Mouse (Mus musculus): ENCODE data around the gene Pkp4.

Gene Pkp4

GRCm38 (mm10) chr2:59160605-59160963, at the start of gene Pkp4, which contains the start of gene Ccdc148:
Pkp4 (plus strand) TSS chr2:59160850.
Ccdc148 (minus strand) TSS chr2:59160683.
- peak; percentile 89 to 93 for DNase-seq (ENCODE audit: low spot score in 2 of 2)

- DNase-seq (ENCODE audit: low spot score in 2 of 2) = no peak
Measured at GRCm38 (mm10) chr2:59129023-59129422, 31.6 kb upstream of the Pkp4 start.

- no peak for DNase-seq (ENCODE audit: low spot score in 2 of 2)
Measured at GRCm38 (mm10) chr2:59129821-59130220, 30.8 kb upstream of the Pkp4 start.

- DNase-seq (ENCODE audit: low spot score in 2 of 2) = no peak
Measured at GRCm38 (mm10) chr2:59131044-59131443, 29.6 kb upstream of the Pkp4 start.

- DNase-seq (ENCODE audit: low spot score in 2 of 2) = no peak
Measured at GRCm38 (mm10) chr2:59155428-59155827, 5.2 kb upstream of the Pkp4 start.

- no peak for DNase-seq (ENCODE audit: low spot score in 2 of 2)
Measured at GRCm38 (mm10) chr2:59158117-59158516, 2.5 kb upstream of the Pkp4 start.

- DNase-seq (ENCODE audit: low spot score in 2 of 2) = no peak
Measured at GRCm38 (mm10) chr2:59159961-59160604, 567 bp upstream of the Pkp4 start.

- DNase-seq (ENCODE audit: low spot score in 2 of 2) = no peak
Measured at GRCm38 (mm10) chr2:59161021-59161440, 381 bp downstream of the Pkp4 start.

- DNase-seq (ENCODE audit: low spot score in 2 of 2) = peak; percentile 78 to 80
Measured at GRCm38 (mm10) chr2:59161441-59162284, 1.0 kb downstream of the Pkp4 start.

GRCm38 (mm10) chr2:59162285-59162600, 1.6 kb downstream of the Pkp4 start:
- DNase-seq (ENCODE audit: low spot score in 2 of 2) = peak in 1 of 2 experiments; percentile 35

- no peak for DNase-seq (ENCODE audit: low spot score in 2 of 2)
Measured at GRCm38 (mm10) chr2:59166976-59167375, 6.3 kb downstream of the Pkp4 start.

- no peak for DNase-seq (ENCODE audit: low spot score in 2 of 2)
Measured at GRCm38 (mm10) chr2:59167830-59168229, 7.2 kb downstream of the Pkp4 start.

- DNase-seq (ENCODE audit: low spot score in 2 of 2) = no peak
Measured at GRCm38 (mm10) chr2:59169572-59170207, 9.0 kb downstream of the Pkp4 start.

GRCm38 (mm10) chr2:59170208-59170589, 9.5 kb downstream of the Pkp4 start:
- DNase-seq (ENCODE audit: low spot score in 2 of 2) = no peak

- DNase-seq (ENCODE audit: low spot score in 2 of 2) = no peak
Measured at GRCm38 (mm10) chr2:59170593-59170992, 9.9 kb downstream of the Pkp4 start.

- DNase-seq (ENCODE audit: low spot score in 2 of 2) = no peak
Measured at GRCm38 (mm10) chr2:59171533-59171932, 10.9 kb downstream of the Pkp4 start.

- DNase-seq (ENCODE audit: low spot score in 2 of 2) = no peak
Measured at GRCm38 (mm10) chr2:59175926-59176325, 15.3 kb downstream of the Pkp4 start.

- DNase-seq (ENCODE audit: low spot score in 2 of 2) = peak in 1 of 2 experiments; percentile 78
Measured at GRCm38 (mm10) chr2:59178191-59178590, 17.5 kb downstream of the Pkp4 start.

GRCm38 (mm10) chr2:59178960-59179359, 18.3 kb downstream of the Pkp4 start:
- DNase-seq (ENCODE audit: low spot score in 2 of 2) = no peak

- DNase-seq (ENCODE audit: low spot score in 2 of 2) = no peak
Measured at GRCm38 (mm10) chr2:59179487-59179886, 18.8 kb downstream of the Pkp4 start.

GRCm38 (mm10) chr2:59181321-59182113, 20.9 kb downstream of the Pkp4 start:
- peak in 1 of 2 experiments; percentile 55 for DNase-seq (ENCODE audit: low spot score in 2 of 2)

- DNase-seq (ENCODE audit: low spot score in 2 of 2) = no peak
Measured at GRCm38 (mm10) chr2:59183541-59183940, 22.9 kb downstream of the Pkp4 start.

All from frontal cortex, postnatal 36 days (tissue).